Mouse (Mus musculus) liver, embryonic 15.5 days (tissue): ENCODE measurements around the gene Foxk1. TPM values are rescaled to one million over a fixed set of nuclear protein-coding genes. Genes with fewer than 3 reads are reported as not detected.

Experiments
- ATAC-seq: fragments of 200-750 bp; cut with Nextera tagmentation; 2 replicates; pipeline ENCODE4 v1.8.0; 2017; ENCODE audit warnings: moderate number of reproducible peaks, mild to moderate bottlenecking, moderate library complexity; ENCODE audit not compliant: insufficient read depth
- H3K27ac ChIP-seq: fragments of 300-500 bp; sonication (generic); replicated peaks from 2 replicates; pipeline ENCODE4 v1.5.1; 2015; ENCODE audit warnings: mild to moderate bottlenecking, inconsistent platforms
- H3K27me3 ChIP-seq: fragments of 300-500 bp; sonication (generic); 2 replicates; pipeline ENCODE4 v1.6.1; 2015; ENCODE audit warnings: mild to moderate bottlenecking, inconsistent platforms
- H3K36me3 ChIP-seq: fragments of 300-500 bp; sonication (generic); replicated peaks from 2 replicates; pipeline ENCODE4 v1.6.1; 2015; ENCODE audit warnings: moderate library complexity, mild to moderate bottlenecking, inconsistent platforms
- H3K4me1 ChIP-seq: fragments of 300-500 bp; sonication (generic); replicated peaks from 2 replicates; pipeline ENCODE4 v1.6.1; 2015; ENCODE audit warnings: inconsistent platforms
- H3K4me2 ChIP-seq: fragments of 300-500 bp; sonication (generic); 2 replicates; pipeline ENCODE4 v1.6.1; 2015; ENCODE audit warnings: moderate library complexity, mild to moderate bottlenecking, inconsistent platforms
- H3K4me3 ChIP-seq: fragments of 300-500 bp; sonication (generic); replicated peaks from 2 replicates; pipeline ENCODE4 v1.5.1; 2015; ENCODE audit warnings: mild to moderate bottlenecking, inconsistent platforms
- H3K9ac ChIP-seq: fragments of 300-500 bp; sonication (generic); 2 replicates; pipeline ENCODE4 v1.6.1; 2015; ENCODE audit warnings: moderate library complexity, mild to moderate bottlenecking, inconsistent platforms
- H3K9me3 ChIP-seq: fragments of 300-500 bp; sonication (generic); replicated peaks from 2 replicates; pipeline ENCODE4 v1.6.1; 2016; ENCODE audit warnings: inconsistent platforms
- WGBS: fragments of 180-500 bp; shearing (Covaris S2); methylation state at CpG from one replicate; pipeline ENCODE4 v1.1.7; 2015; ENCODE audit warnings: mixed read lengths; ENCODE audit not compliant: insufficient replicate concordance; 5-methylcytosine and 5-hydroxymethylcytosine counted together
- polyA plus RNA-seq: library from polyadenylated mRNA; unstranded; fragments of >200 nt; fragmentation: Nextera tagmentation; extraction: Ambion mirVana; gene quantifications from 2 replicates; pipeline ENCODE4 v1.2.1, GENCODE M21; 2015

Foxk1 gene
- polyA plus RNA-seq, 1 experiment from 2014 or later: 2.0 TPM

- 43% methylated on average over 3 of the region's 3 CpGs for WGBS
- Histone ChIP-seq H3K27me3 (no peaks in the 10 kb centered on the region), H3K4me1 (no peaks in the 10 kb centered on the region), H3K4me2 (no peak overlapping the region), H3K36me3 (no peaks in the 10 kb centered on the region), H3K9me3 (no peaks in the 10 kb centered on the region), H3K27ac (no peak overlapping the region), H3K4me3 (no peak overlapping the region), H3K9ac (no peak overlapping the region)
- ATAC-seq: no peak
Observed at GRCm38 (mm10) chr5:142505695-142506423, 104.6 kb downstream of the Foxk1 start.

DNA sequence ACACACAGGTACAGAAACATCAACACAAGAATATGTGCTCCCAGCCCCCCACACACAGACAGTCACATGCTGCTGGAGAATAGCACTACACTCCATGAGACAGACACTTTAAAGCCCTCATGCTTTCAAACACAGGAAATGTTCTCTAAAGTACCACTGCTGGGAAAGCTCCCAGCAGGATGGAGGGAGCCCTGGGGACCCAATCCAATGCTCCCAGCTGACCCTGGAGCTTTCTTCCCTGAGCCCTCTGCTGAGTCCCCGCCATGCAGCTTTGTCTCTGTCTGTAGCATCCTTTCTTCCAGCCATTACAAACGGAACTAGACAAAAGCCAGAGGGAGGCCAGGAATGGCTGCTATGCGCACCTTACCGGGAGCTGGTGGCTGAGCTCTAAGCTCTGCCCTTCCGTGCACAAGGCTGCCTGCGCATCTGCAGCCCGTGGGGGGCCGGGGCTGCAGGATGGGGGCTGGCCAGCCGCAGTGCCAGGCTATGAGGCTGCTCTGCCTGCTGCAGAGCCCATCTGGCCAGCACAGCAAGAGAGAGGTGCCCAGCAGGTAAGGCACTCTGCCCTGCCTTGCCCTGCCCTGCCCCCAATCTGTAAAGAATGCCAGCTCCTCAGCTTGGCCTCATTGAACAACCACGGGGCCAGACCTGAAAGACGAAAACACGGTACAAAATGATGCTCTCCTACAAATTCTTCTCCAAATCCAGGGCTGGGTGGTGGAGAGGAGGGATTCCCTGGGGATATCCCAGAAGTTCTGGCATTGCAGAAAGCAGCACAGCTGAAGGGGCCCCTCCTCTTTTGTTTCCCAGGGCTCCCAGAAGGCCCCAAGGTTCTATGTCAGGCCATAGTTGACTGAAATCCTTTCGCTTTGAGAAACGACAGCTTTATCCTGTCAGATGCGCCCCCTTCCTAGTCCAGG, 108.1 kb downstream of the Foxk1 start:
- Histone ChIP-seq H3K4me1 (no peaks in the 10 kb centered on the region), H3K27ac (no peak overlapping the region), H3K9me3 (no peaks in the 10 kb centered on the region), H3K4me3 (no peak overlapping the region), H3K36me3 (no peaks in the 10 kb centered on the region), H3K27me3 (no peaks in the 10 kb centered on the region), H3K9ac (no peak overlapping the region), H3K4me2 (no peak overlapping the region)
- ATAC-seq: no peak
- 42% methylated on average over 15 of the region's 15 CpGs for WGBS

DNA sequence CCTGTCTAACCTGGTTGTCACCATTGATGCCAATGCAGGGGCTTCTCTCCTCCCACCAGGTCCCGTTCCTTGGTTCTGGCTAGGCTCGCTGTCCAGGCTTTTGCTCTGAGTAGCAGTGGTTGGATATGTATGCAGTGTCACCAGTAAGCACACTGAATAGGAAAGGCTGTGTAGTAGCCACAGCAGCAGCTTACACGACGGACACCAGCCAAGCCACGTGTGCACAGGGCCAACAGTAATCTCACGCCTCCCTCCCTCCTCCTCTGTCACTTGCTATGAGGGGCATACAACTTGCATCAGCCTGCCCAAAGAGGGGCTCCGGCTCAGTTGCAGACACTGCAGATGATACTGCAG, 108.7 kb downstream of the Foxk1 start:
- Histone ChIP-seq H3K4me1 (no peaks in the 10 kb centered on the region), H3K27me3 (no peaks in the 10 kb centered on the region), H3K4me2 (no peak overlapping the region), H3K27ac (no peak overlapping the region), H3K9ac (no peak overlapping the region), H3K36me3 (no peaks in the 10 kb centered on the region), H3K4me3 (no peak overlapping the region), H3K9me3 (no peaks in the 10 kb centered on the region)
- WGBS: 59% methylated on average over 7 of the region's 7 CpGs
- ATAC-seq: no peak

Other genes starting within 250 kb of the Foxk1 start
- 4.2 and 5.6 TPM in 2 replicates for gene Ap5z1, start 62.4 kb downstream of the Foxk1 start, polyA plus RNA-seq
- gene Papolb, start 128.6 kb downstream of the Foxk1 start, polyA plus RNA-seq: not detected in 2 replicates
- 0.07 and 0.10 TPM in 2 replicates for gene Radil, start 149.6 kb downstream of the Foxk1 start, polyA plus RNA-seq
- 18.7 and 22.0 TPM in 2 replicates for gene Mmd2, start 207.3 kb downstream of the Foxk1 start, polyA plus RNA-seq
- 34.3 and 34.7 TPM in 2 replicates for gene Wipi2, start 226.2 kb downstream of the Foxk1 start, polyA plus RNA-seq